Mouse (Mus musculus): ENCODE results near the gene Gm26661. TPM values are rescaled to one million over a fixed set of nuclear protein-coding genes. Genes with fewer than 3 reads are reported as not detected.

Gm26661 gene
- polyA plus RNA-seq, 1 experiment from 2014 or later: not detected

- H3K27me3 ChIP-seq (ENCODE audit: control insufficient read depth, insufficient read depth, low read length): no peaks in the 10 kb centered on the region
- peak within 1 kb of the TSS; percentile 84 for H3K4me2 ChIP-seq (ENCODE audit: low read depth, low read length)
- peak within 1 kb of the TSS; percentile 79 for H3K27ac ChIP-seq (ENCODE audit: low read length)
- H3K9ac ChIP-seq (ENCODE audit: low read length): peak within 1 kb of the TSS; percentile 85
- peaks cover 33% of the 10 kb centered on the region for H3K4me1 ChIP-seq (ENCODE audit: control insufficient read depth, insufficient read depth, low read length)
- H3K9me3 ChIP-seq (replicated peaks; ENCODE audit: control insufficient read depth, low read length): no peaks in the 10 kb centered on the region
- under 1% methylated on average over 49 of the region's 49 CpGs for WGBS
- H3K4me3 ChIP-seq (replicated peaks; ENCODE audit: low read length): peak within 1 kb of the TSS; percentile 82
- no peaks in the 10 kb centered on the region for H3K36me3 ChIP-seq (ENCODE audit: control insufficient read depth, insufficient read depth, low read length)
- peak; percentile 96 for ATAC-seq (ENCODE audit: insufficient read depth, low FRiP score)
These were observed 26.5 kb downstream of the Gm26661 start, which contains the start of gene Flnb for GRCm38 (mm10) chr14:7817770-7818462. Gene Flnb (plus strand): TSS chr14:7817957.

GRCm38 (mm10) chr14:7818463-7819121 lies 27.2 kb downstream of the Gm26661 start:
- WGBS: under 1% methylated on average over 36 of the region's 36 CpGs
- peak overlapping the region; percentile 85 for H3K9ac ChIP-seq (ENCODE audit: low read length)
- ATAC-seq (ENCODE audit: insufficient read depth, low FRiP score): peak; percentile 23
- H3K9me3 ChIP-seq (replicated peaks; ENCODE audit: control insufficient read depth, low read length): no peaks in the 10 kb centered on the region
- peak overlapping the region; percentile 82 for H3K4me3 ChIP-seq (replicated peaks; ENCODE audit: low read length)
- H3K36me3 ChIP-seq (ENCODE audit: control insufficient read depth, insufficient read depth, low read length): no peaks in the 10 kb centered on the region
- peaks cover 34% of the 10 kb centered on the region for H3K4me1 ChIP-seq (ENCODE audit: control insufficient read depth, insufficient read depth, low read length)
- H3K4me2 ChIP-seq (ENCODE audit: low read depth, low read length): peak overlapping the region; percentile 84
- peak overlapping the region; percentile 79 for H3K27ac ChIP-seq (ENCODE audit: low read length)
- H3K27me3 ChIP-seq (ENCODE audit: control insufficient read depth, insufficient read depth, low read length): no peaks in the 10 kb centered on the region

GRCm38 (mm10) chr14:7819446-7819845 lies 28.1 kb downstream of the Gm26661 start:
- H3K4me1 ChIP-seq (ENCODE audit: control insufficient read depth, insufficient read depth, low read length): peaks cover 39% of the 10 kb centered on the region
- peak overlapping the region; percentile 21; the same call in 1 of the 2 replicates for H3K27ac ChIP-seq (ENCODE audit: low read length)
- 53% methylated on average over 5 of the region's 5 CpGs for WGBS
- ATAC-seq (ENCODE audit: insufficient read depth, low FRiP score): no peak
- no peaks in the 10 kb centered on the region for H3K36me3 ChIP-seq (ENCODE audit: control insufficient read depth, insufficient read depth, low read length)
- no peaks in the 10 kb centered on the region for H3K27me3 ChIP-seq (ENCODE audit: control insufficient read depth, insufficient read depth, low read length)
- peak overlapping the region; percentile 84 for H3K4me2 ChIP-seq (ENCODE audit: low read depth, low read length)
- no peaks in the 10 kb centered on the region for H3K9me3 ChIP-seq (replicated peaks; ENCODE audit: control insufficient read depth, low read length)
- H3K9ac ChIP-seq (ENCODE audit: low read length): peak overlapping the region; percentile 85
- H3K4me3 ChIP-seq (replicated peaks; ENCODE audit: low read length): peak overlapping the region; percentile 82

GRCm38 (mm10) chr14:7821341-7821740 lies 30.0 kb downstream of the Gm26661 start:
- Histone ChIP-seq H3K9ac (ENCODE audit: low read length) (no peak overlapping the region), H3K27me3 (ENCODE audit: control insufficient read depth, insufficient read depth, low read length) (no peaks in the 10 kb centered on the region), H3K4me1 (ENCODE audit: control insufficient read depth, insufficient read depth, low read length) (peaks cover 58% of the 10 kb centered on the region), H3K36me3 (ENCODE audit: control insufficient read depth, insufficient read depth, low read length) (no peaks in the 10 kb centered on the region), H3K4me3 (replicated peaks; ENCODE audit: low read length) (no peak overlapping the region), H3K9me3 (replicated peaks; ENCODE audit: control insufficient read depth, low read length) (no peaks in the 10 kb centered on the region), H3K4me2 (ENCODE audit: low read depth, low read length) (peak overlapping the region; percentile 84; the same call in 1 of the 2 replicates), H3K27ac (ENCODE audit: low read length) (no peak overlapping the region)
- WGBS: 52% methylated on average over 8 of the region's 8 CpGs
- ATAC-seq (ENCODE audit: insufficient read depth, low FRiP score): no peak

GRCm38 (mm10) chr14:7822693-7823092 lies 31.3 kb downstream of the Gm26661 start:
- ATAC-seq (ENCODE audit: insufficient read depth, low FRiP score): no peak
- Histone ChIP-seq H3K36me3 (ENCODE audit: control insufficient read depth, insufficient read depth, low read length) (no peaks in the 10 kb centered on the region), H3K4me2 (ENCODE audit: low read depth, low read length) (no peak overlapping the region), H3K4me1 (ENCODE audit: control insufficient read depth, insufficient read depth, low read length) (peaks cover 61% of the 10 kb centered on the region), H3K9ac (ENCODE audit: low read length) (no peak overlapping the region), H3K27ac (ENCODE audit: low read length) (no peak overlapping the region), H3K27me3 (ENCODE audit: control insufficient read depth, insufficient read depth, low read length) (no peaks in the 10 kb centered on the region), H3K4me3 (replicated peaks; ENCODE audit: low read length) (no peak overlapping the region), H3K9me3 (replicated peaks; ENCODE audit: control insufficient read depth, low read length) (no peaks in the 10 kb centered on the region)
- WGBS: 47% methylated on average over 7 of the region's 7 CpGs

- H3K4me2 ChIP-seq (ENCODE audit: low read depth, low read length): 0 out of 2 replicates have a peak overlapping the region, but pooled peaks have one; percentile 2
- H3K4me3 ChIP-seq (replicated peaks; ENCODE audit: low read length): no peak overlapping the region
- WGBS: 47% methylated on average over 8 of the region's 8 CpGs
- ATAC-seq (ENCODE audit: insufficient read depth, low FRiP score): no peak
- H3K27ac ChIP-seq (ENCODE audit: low read length): peak overlapping the region; percentile 56
- H3K36me3 ChIP-seq (ENCODE audit: control insufficient read depth, insufficient read depth, low read length): no peaks in the 10 kb centered on the region
- H3K9me3 ChIP-seq (replicated peaks; ENCODE audit: control insufficient read depth, low read length): no peaks in the 10 kb centered on the region
- H3K9ac ChIP-seq (ENCODE audit: low read length): no peak overlapping the region
- peaks cover 52% of the 10 kb centered on the region for H3K4me1 ChIP-seq (ENCODE audit: control insufficient read depth, insufficient read depth, low read length)
- no peaks in the 10 kb centered on the region for H3K27me3 ChIP-seq (ENCODE audit: control insufficient read depth, insufficient read depth, low read length)
These were observed 33.4 kb downstream of the Gm26661 start for GRCm38 (mm10) chr14:7824651-7825268.

- peaks cover 38% of the 10 kb centered on the region for H3K4me1 ChIP-seq (ENCODE audit: control insufficient read depth, insufficient read depth, low read length)
- no peak overlapping the region for H3K4me2 ChIP-seq (ENCODE audit: low read depth, low read length)
- no peaks in the 10 kb centered on the region for H3K9me3 ChIP-seq (replicated peaks; ENCODE audit: control insufficient read depth, low read length)
- WGBS: 35% methylated on average over 10 of the region's 10 CpGs
- peak; percentile 81 for ATAC-seq (ENCODE audit: insufficient read depth, low FRiP score)
- no peaks in the 10 kb centered on the region for H3K27me3 ChIP-seq (ENCODE audit: control insufficient read depth, insufficient read depth, low read length)
- H3K9ac ChIP-seq (ENCODE audit: low read length): peak overlapping the region; percentile 0; the same call in 1 of the 2 replicates
- peak overlapping the region; percentile 56 for H3K27ac ChIP-seq (ENCODE audit: low read length)
- no peaks in the 10 kb centered on the region for H3K36me3 ChIP-seq (ENCODE audit: control insufficient read depth, insufficient read depth, low read length)
- H3K4me3 ChIP-seq (replicated peaks; ENCODE audit: low read length): no peak overlapping the region
These were observed 35.0 kb downstream of the Gm26661 start for GRCm38 (mm10) chr14:7826151-7826937.

- H3K4me3 ChIP-seq (replicated peaks; ENCODE audit: low read length): no peak overlapping the region
- no peaks in the 10 kb centered on the region for H3K27me3 ChIP-seq (ENCODE audit: control insufficient read depth, insufficient read depth, low read length)
- H3K9me3 ChIP-seq (replicated peaks; ENCODE audit: control insufficient read depth, low read length): no peaks in the 10 kb centered on the region
- WGBS: 68% methylated on average over 2 of the region's 2 CpGs
- H3K4me1 ChIP-seq (ENCODE audit: control insufficient read depth, insufficient read depth, low read length): peaks cover 24% of the 10 kb centered on the region
- H3K9ac ChIP-seq (ENCODE audit: low read length): no peak overlapping the region
- H3K4me2 ChIP-seq (ENCODE audit: low read depth, low read length): no peak overlapping the region
- ATAC-seq (ENCODE audit: insufficient read depth, low FRiP score): no peak
- no peak overlapping the region for H3K27ac ChIP-seq (ENCODE audit: low read length)
- H3K36me3 ChIP-seq (ENCODE audit: control insufficient read depth, insufficient read depth, low read length): no peaks in the 10 kb centered on the region
These were observed 37.8 kb downstream of the Gm26661 start for GRCm38 (mm10) chr14:7829181-7829580.

Data from stomach, embryonic 16.5 days (tissue).